Mouse (Mus musculus): Measurements from ENCODE around the gene Gm14226. TPM values are rescaled to one million over a fixed set of nuclear protein-coding genes. Genes with fewer than 3 reads are reported as not detected.
"Not testable (repeated sequence)": the region's sequence is repeated elsewhere in the genome, so short reads cannot be mapped to it uniquely, and the experiment has no call there.

Gm14226 gene
- under 1 TPM; 0.11 to 0.16 TPM for total RNA-seq (2021)

GRCm38 (mm10) chr2:155018251-155018755 lies at the start of gene Gm14226:
TSS of gene Gm14226 (plus strand) at chr2:155018266.
- DNase-seq (ENCODE audit: extremely low spot score in 1 of 2, low spot score in 2 of 2); intact Hi-C loops (cut with DNase I): not testable (repeated sequence)

GRCm38 (mm10) chr2:154969740-154970397 lies 48.2 kb upstream of the Gm14226 start:
- intact Hi-C loops (cut with DNase I): loop anchor here (2.0 kb wide), 1 partner anchor 49 kb away; no protein-coding TSS in a partner anchor
- not testable (repeated sequence) for DNase-seq (ENCODE audit: extremely low spot score in 1 of 2, low spot score in 2 of 2)

DNA sequence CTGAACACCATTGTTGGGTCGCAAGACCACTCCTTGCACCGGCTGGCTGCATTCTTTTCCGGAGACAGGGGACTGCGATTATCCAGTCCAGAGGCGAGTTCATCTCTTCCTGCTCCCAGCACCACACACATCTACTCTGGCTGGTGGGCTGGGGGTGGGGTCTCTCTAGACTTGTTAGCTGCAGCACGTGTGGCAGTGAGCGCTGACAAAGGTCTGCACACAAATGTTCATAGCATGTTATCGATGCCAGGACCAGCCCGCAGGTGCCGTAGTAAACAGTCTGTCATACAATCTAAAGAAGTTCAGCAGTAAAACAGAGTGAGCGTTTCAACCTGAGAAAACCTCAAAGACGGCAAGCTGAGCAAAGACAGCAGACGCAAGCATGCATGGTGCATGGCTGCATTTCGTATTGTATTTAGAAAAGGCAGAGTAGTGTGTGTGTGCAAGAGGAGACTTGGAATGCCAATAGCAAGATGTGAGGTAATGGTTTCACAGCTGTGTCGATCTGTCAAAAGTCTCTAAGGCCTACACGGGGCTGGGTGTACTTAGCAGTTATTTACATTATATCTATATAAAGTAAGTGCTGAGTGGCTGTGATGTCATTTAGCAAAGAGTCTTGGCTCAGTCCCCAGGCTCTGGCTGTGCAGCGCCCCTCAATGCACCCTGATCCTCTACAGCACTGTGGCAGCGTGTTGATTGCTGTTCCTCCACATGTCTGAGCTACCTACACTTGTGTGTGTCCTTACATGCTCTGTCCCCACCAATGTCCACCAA lies 46.0 kb upstream of the Gm14226 start:
- no peak for DNase-seq (ENCODE audit: extremely low spot score in 1 of 2, low spot score in 2 of 2)
- intact Hi-C loops (cut with DNase I): loop anchor here (2.0 kb wide), 1 partner anchor 51 kb away; no protein-coding TSS in a partner anchor

GRCm38 (mm10) chr2:154972981-154973380 lies 45.1 kb upstream of the Gm14226 start:
- intact Hi-C loops (cut with DNase I): no loop called here
- no peak for DNase-seq (ENCODE audit: extremely low spot score in 1 of 2, low spot score in 2 of 2)

DNA sequence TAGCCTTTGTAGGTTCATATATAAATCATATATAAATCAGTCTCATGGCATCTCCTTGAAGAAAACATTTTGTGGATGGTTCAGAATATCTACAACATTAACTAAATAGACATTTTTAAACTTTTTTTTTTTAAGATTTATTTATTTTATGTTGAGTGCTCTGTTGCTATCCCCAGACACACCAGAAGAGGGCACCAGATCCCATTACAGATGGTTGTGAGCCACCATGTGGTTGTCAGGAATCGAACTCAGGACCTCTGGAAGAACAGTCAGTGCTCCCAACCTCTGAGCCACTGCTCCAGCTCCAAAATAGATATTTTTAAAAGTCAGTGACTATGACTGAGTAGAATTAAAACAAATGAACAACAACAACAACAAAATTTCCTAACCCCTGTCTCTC lies 31.5 kb upstream of the Gm14226 start:
- intact Hi-C loops (cut with DNase I): no loop called here
- no peak for DNase-seq (ENCODE audit: extremely low spot score in 1 of 2, low spot score in 2 of 2)

DNA sequence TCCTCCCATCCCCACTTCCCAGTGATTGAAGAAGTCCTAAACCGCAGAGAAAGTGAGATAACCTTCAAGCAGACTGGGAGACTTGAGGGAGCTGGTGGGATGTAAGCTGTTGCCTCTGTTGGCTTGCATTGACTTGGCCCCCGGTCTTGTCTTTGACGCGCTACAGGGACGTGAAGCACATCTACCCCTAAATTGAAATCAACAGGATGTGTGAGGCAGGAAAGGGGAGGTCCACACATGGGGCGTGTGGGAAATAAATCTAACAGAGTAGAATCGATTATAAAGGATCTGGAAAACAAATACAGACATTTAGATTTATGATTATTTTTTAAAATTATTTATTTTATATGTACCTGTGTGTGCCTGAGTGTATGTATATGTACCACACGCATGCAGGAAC lies 26.7 kb upstream of the Gm14226 start:
- no peak for DNase-seq (ENCODE audit: extremely low spot score in 1 of 2, low spot score in 2 of 2)
- intact Hi-C loops (cut with DNase I): no loop called here

GRCm38 (mm10) chr2:154992083-154992482 lies 26.0 kb upstream of the Gm14226 start:
- DNase-seq (ENCODE audit: extremely low spot score in 1 of 2, low spot score in 2 of 2): no peak

GRCm38 (mm10) chr2:155005491-155005890 lies 12.6 kb upstream of the Gm14226 start:
- intact Hi-C loops (cut with DNase I): no loop called here
- no peak for DNase-seq (ENCODE audit: extremely low spot score in 1 of 2, low spot score in 2 of 2)

More at GRCm38 (mm10) chr2:154992083-154992482, 26.0 kb upstream of the Gm14226 start:
- intact Hi-C loops (cut with DNase I): no loop called here

DNA sequence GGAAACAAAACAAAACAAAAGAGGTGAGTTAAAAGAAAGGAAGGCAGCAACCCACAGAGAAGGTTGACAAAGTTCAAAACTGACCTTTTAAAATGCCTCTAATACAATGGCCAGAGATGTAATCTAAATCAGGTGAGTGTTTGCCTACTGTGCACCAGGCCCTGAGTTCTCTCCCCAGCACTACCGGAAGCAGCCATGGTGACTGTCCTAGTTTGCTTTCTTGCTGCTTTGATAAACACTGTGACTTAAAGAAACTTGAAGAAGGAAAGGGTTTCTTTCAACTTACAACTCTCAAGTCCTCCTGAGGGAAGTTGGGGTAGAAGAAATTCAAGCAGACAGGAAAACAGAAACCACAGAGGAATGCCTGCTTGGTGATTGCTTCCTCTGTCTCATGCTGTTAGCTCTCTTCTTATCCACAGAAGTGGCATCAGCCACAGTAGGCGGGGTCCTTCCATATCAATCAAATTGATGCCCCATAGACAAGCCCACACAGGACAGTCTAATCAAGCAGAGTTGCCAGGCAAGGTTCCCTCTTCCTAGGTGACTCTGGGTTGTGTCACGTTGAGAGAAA lies 6.9 kb upstream of the Gm14226 start:
- intact Hi-C loops (cut with DNase I): no loop called here
- DNase-seq (ENCODE audit: extremely low spot score in 1 of 2, low spot score in 2 of 2): no peak

GRCm38 (mm10) chr2:155012991-155013390 lies 5.1 kb upstream of the Gm14226 start:
- no peak for DNase-seq (ENCODE audit: extremely low spot score in 1 of 2, low spot score in 2 of 2)
- intact Hi-C loops (cut with DNase I): no loop called here

DNA sequence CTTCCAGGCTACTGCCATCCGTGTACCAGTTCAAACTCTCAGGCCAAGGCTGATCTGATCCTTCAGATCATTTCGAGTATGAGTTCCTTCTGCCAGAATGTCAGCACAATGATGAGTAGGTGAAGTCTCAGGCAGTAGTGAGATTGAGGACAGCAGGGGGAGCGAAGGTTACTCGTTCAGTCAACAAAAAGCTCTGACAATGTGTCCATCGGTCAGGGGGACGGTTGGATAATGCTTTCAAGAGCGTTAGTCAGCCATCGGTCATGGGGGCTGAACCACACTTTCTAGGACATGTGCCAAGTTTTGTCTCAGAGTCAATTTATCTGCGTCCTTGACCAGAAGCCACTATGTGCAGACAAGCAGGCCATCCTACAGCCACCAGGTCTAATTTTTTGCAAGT lies 1.3 kb upstream of the Gm14226 start:
- DNase-seq (ENCODE audit: extremely low spot score in 1 of 2, low spot score in 2 of 2); intact Hi-C loops (cut with DNase I): not testable (repeated sequence)

DNA sequence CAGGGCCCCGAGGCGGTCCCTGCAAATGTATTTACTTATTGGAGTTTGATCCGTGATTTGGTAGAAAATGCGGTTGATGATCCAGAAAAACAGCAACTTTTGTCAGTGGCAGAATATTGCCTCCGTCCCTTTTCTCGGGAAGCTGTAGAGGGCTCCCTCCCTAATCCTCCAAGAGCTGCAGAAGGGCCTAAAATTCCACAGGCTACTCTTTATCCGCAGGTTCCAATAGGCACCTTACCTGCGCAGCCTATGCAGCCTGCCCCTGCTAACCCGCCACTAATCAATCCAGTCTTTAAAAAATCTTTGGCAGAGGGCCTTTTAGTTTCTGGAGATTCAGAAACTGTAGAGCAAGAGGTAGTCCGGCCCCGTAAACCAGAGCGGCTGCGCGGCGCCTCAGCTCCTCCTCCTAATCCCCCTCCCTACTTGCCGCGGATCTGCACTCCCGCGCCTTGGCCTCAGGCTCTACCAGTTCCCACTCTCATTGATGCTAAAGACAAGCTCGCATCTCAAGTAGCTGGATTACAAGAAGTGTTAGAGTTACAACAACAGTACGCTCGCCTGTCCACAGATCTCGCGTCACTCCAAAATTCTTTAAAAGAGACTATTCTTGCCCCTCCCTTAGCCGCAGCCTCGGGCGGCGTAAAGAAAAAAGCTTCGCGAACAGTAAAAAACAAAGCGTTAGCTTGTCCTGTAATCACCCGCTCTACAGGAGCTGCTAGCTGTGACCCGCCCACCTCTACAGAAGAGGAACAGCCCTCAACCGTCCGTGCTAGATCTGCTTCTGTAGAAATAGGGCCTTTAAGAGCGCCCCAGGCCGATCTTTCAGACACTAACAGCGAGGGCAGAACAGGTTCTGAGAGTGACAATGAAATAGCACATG lies 936 bp downstream of the Gm14226 start:
- intact Hi-C loops (cut with DNase I): no loop called here
- peak; percentile 54 to 83 for DNase-seq (ENCODE audit: extremely low spot score in 1 of 2, low spot score in 2 of 2)

- DNase-seq (ENCODE audit: extremely low spot score in 1 of 2, low spot score in 2 of 2): peak; percentile 85 to 90
- intact Hi-C loops (cut with DNase I): no loop called here
Measured at GRCm38 (mm10) chr2:155019673-155020072, 1.6 kb downstream of the Gm14226 start.

DNA sequence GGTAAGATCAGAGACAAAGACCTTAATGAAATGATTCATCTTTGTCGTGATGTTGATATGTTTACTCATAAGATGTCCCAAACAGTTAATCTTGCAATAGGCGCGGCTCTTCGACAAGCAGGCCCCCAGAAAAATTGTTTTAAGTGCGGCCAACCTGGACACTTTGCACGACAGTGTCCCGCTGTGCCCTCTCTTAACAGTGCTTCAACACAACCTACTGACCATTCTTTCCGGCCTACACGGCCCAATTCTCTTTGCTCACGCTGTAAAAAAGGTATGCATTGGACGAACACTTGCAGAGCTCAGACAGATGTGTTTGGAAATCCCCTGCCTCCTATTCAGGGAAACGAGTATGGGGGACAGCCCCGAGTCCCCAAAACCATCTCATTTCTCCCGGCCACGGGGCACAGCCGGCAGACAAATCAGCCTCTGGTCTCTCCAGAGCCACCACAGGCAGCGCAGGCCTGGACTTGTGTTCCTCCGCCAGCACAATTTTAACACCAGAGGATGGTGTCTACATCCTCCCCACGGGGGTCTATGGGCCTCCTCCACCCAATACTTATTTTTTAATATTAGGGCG lies 2.3 kb downstream of the Gm14226 start:
- DNase-seq (ENCODE audit: extremely low spot score in 1 of 2, low spot score in 2 of 2); intact Hi-C loops (cut with DNase I): not testable (repeated sequence)

DNA sequence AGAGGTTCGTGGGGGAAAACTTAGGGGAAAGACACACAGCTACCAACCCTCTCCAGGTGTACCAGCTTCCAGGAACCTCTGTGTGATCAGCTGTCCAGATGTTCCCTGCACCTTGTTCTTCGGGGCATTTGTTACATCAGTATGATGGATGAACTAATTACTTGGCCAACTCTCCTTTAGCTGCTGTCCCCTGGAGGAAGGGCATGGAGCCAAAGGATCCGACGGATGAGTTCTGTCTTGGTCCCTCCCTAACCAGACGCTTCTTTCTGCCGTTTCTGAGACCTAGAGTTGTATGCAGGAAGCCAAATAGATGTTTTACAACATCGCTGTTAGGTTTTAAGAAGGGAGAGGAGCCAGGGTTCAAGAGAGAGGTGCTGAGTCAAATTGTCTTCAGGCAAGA lies 12.8 kb downstream of the Gm14226 start:
- peak in 1 of 2 experiments; percentile 29 for DNase-seq (ENCODE audit: extremely low spot score in 1 of 2, low spot score in 2 of 2)
- intact Hi-C loops (cut with DNase I): loop anchor here (1.0 kb wide), 1 partner anchor 17 kb away; no protein-coding TSS in a partner anchor

DNA sequence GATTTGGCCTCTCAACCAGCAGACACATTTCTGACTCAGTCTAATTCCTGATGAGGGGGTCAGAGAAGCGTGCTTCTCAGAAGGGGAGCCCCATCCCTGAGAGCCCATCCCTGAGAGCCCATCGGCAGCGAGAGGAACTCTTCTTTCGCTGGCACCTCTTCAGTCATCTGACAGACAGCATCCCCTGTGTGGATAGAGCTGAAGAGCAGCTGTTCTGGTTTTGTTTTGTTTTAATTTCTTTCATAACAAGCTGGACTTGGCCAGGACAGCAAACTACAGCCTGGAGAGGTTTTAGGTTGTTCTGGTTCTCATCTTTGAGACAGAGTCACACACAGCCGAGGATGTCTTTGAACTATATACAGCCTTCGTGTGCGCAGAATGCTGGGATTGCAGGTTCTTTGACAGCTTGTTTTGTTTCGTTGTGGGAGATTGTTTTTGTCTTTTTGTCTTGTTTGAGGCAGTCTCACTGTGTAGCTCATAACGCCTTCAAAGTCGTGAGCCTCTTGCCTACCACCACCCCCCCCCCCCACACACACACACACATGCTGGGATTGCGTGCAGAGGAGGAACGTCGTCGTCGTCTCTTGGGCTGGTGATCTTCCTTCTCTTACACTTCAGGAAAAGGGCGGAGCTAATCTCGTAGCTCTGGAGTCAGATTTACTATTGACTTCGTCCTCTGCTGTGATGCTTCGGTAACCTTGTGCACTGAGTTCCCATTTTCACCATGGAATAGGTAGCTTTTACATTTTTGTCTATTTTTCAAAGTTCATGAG lies 15.1 kb downstream of the Gm14226 start:
- DNase-seq (ENCODE audit: extremely low spot score in 1 of 2, low spot score in 2 of 2): no peak
- intact Hi-C loops (cut with DNase I): no loop called here

GRCm38 (mm10) chr2:155039956-155040355 lies 21.9 kb downstream of the Gm14226 start:
- DNase-seq (ENCODE audit: extremely low spot score in 1 of 2, low spot score in 2 of 2): no peak
- intact Hi-C loops (cut with DNase I): no loop called here

- intact Hi-C loops (cut with DNase I): no loop called here
- DNase-seq (ENCODE audit: extremely low spot score in 1 of 2, low spot score in 2 of 2): no peak
Measured at GRCm38 (mm10) chr2:155044542-155044941, 26.5 kb downstream of the Gm14226 start.
